Mouse (Mus musculus) retina, postnatal 1 day (tissue): Measurements from ENCODE around the gene Lrrn4cl.
"Not testable (repeated sequence)": the region's sequence is repeated elsewhere in the genome, so short reads cannot be mapped to it uniquely, and the experiment has no call there.

ENCODE experiments used
- DNase-seq: peaks from one replicate; pipeline ENCODE4 v3.0.0-alpha.2; 2012

The Lrrn4cl gene

GRCm38 (mm10) chr19:8839103-8839907 lies 11.3 kb upstream of the Lrrn4cl start, which contains the start of gene Gng3:
Gene Gng3, minus strand, starts transcription at chr19:8839194.
- DNase-seq, result peak; percentile 87

GRCm38 (mm10) chr19:8839908-8840791 lies 10.4 kb upstream of the Lrrn4cl start:
- DNase-seq, result peak; percentile 83

- DNase-seq, result no peak
Measured at GRCm38 (mm10) chr19:8841012-8841411, 9.6 kb upstream of the Lrrn4cl start.

- DNase-seq, result no peak
Measured at GRCm38 (mm10) chr19:8842961-8843360, 7.6 kb upstream of the Lrrn4cl start.

- DNase-seq, result peak; percentile 87
Measured at GRCm38 (mm10) chr19:8844371-8845129, 6.0 kb upstream of the Lrrn4cl start.

- no peak for DNase-seq
Measured at GRCm38 (mm10) chr19:8848356-8848755, 2.2 kb upstream of the Lrrn4cl start.

GRCm38 (mm10) chr19:8851639-8852038 lies 1.1 kb downstream of the Lrrn4cl start:
- DNase-seq, result no peak

GRCm38 (mm10) chr19:8852236-8852928 lies 1.8 kb downstream of the Lrrn4cl start:
- no peak for DNase-seq

GRCm38 (mm10) chr19:8853117-8853516 lies 2.5 kb downstream of the Lrrn4cl start:
- no peak for DNase-seq

- peak; percentile 60 for DNase-seq
Measured at GRCm38 (mm10) chr19:8857689-8858088, 7.1 kb downstream of the Lrrn4cl start.

- DNase-seq, result peak; percentile 29
Measured at GRCm38 (mm10) chr19:8859018-8859417, 8.4 kb downstream of the Lrrn4cl start.

- DNase-seq, result no peak
Measured at GRCm38 (mm10) chr19:8864265-8864664, 13.7 kb downstream of the Lrrn4cl start.

GRCm38 (mm10) chr19:8870381-8870780 lies 19.8 kb downstream of the Lrrn4cl start:
- DNase-seq, result not testable (repeated sequence)

- peak; percentile 14 for DNase-seq
Measured at GRCm38 (mm10) chr19:8870838-8871237, 20.3 kb downstream of the Lrrn4cl start.

- DNase-seq, result peak; percentile 99
Measured at GRCm38 (mm10) chr19:8871267-8872186, 21.0 kb downstream of the Lrrn4cl start, which contains the start of gene Ubxn1. Gene Ubxn1, plus strand, starts transcription at chr19:8871496.

GRCm38 (mm10) chr19:8872266-8872840 lies 21.8 kb downstream of the Lrrn4cl start:
- DNase-seq, result no peak

GRCm38 (mm10) chr19:8875031-8875430 lies 24.5 kb downstream of the Lrrn4cl start:
- no peak for DNase-seq

GRCm38 (mm10) chr19:8880311-8881033 lies 29.9 kb downstream of the Lrrn4cl start, which contains the start of gene Uqcc3:
Gene Uqcc3, minus strand, starts transcription at chr19:8880923.
- DNase-seq, result peak; percentile 94

GRCm38 (mm10) chr19:8881034-8881392 lies 30.4 kb downstream of the Lrrn4cl start:
- DNase-seq, result no peak

- DNase-seq, result peak; percentile 86
Measured at GRCm38 (mm10) chr19:8883616-8884015, 33.0 kb downstream of the Lrrn4cl start, which contains the start of the genes Lbhd1 and Gm49403. Gene Lbhd1, plus strand, starts transcription at chr19:8883732. Gene Gm49403, plus strand, starts transcription at chr19:8883930.
